Mouse (Mus musculus): ENCODE results near the gene Gm45140.

Gene Gm45140

GRCm38 (mm10) chr6:87802462-87802861 is 33.1 kb downstream of the Gm45140 start:
- DNase-seq (ENCODE audit: low read depth in 1 of 2, low spot score in 2 of 2), result no peak

GRCm38 (mm10) chr6:87799576-87799975 is 36.0 kb downstream of the Gm45140 start:
- no peak for DNase-seq (ENCODE audit: low read depth in 1 of 2, low spot score in 2 of 2)

GRCm38 (mm10) chr6:87797321-87797720 is 38.3 kb downstream of the Gm45140 start:
- DNase-seq (ENCODE audit: low read depth in 1 of 2, low spot score in 2 of 2), result no peak

GRCm38 (mm10) chr6:87796251-87796880 is 39.2 kb downstream of the Gm45140 start:
- no peak for DNase-seq (ENCODE audit: low read depth in 1 of 2, low spot score in 2 of 2)

- no peak for DNase-seq (ENCODE audit: low read depth in 1 of 2, low spot score in 2 of 2)
Measured at GRCm38 (mm10) chr6:87795385-87796150, 40.0 kb downstream of the Gm45140 start.

- DNase-seq (ENCODE audit: low read depth in 1 of 2, low spot score in 2 of 2), result no peak
Measured at GRCm38 (mm10) chr6:87793821-87794510, 41.6 kb downstream of the Gm45140 start.

GRCm38 (mm10) chr6:87791826-87792225 is 43.8 kb downstream of the Gm45140 start:
- no peak for DNase-seq (ENCODE audit: low read depth in 1 of 2, low spot score in 2 of 2)

- DNase-seq (ENCODE audit: low read depth in 1 of 2, low spot score in 2 of 2), result no peak
Measured at GRCm38 (mm10) chr6:87790779-87791480, 44.7 kb downstream of the Gm45140 start.

GRCm38 (mm10) chr6:87789791-87790190 is 45.8 kb downstream of the Gm45140 start:
- no peak for DNase-seq (ENCODE audit: low read depth in 1 of 2, low spot score in 2 of 2)

GRCm38 (mm10) chr6:87788896-87789587 is 46.6 kb downstream of the Gm45140 start:
- no peak for DNase-seq (ENCODE audit: low read depth in 1 of 2, low spot score in 2 of 2)

GRCm38 (mm10) chr6:87788266-87788895 is 47.2 kb downstream of the Gm45140 start:
- no peak for DNase-seq (ENCODE audit: low read depth in 1 of 2, low spot score in 2 of 2)

- no peak for DNase-seq (ENCODE audit: low read depth in 1 of 2, low spot score in 2 of 2)
Measured at GRCm38 (mm10) chr6:87787108-87787890, 48.3 kb downstream of the Gm45140 start.

GRCm38 (mm10) chr6:87786621-87787020 is 49.0 kb downstream of the Gm45140 start:
- no peak for DNase-seq (ENCODE audit: low read depth in 1 of 2, low spot score in 2 of 2)

GRCm38 (mm10) chr6:87784033-87784432 is 51.6 kb downstream of the Gm45140 start:
- DNase-seq (ENCODE audit: low read depth in 1 of 2, low spot score in 2 of 2), result no peak

- DNase-seq (ENCODE audit: low read depth in 1 of 2, low spot score in 2 of 2), result no peak
Measured at GRCm38 (mm10) chr6:87780546-87781301, 54.9 kb downstream of the Gm45140 start.

- DNase-seq (ENCODE audit: low read depth in 1 of 2, low spot score in 2 of 2), result no peak
Measured at GRCm38 (mm10) chr6:87779174-87780165, 56.1 kb downstream of the Gm45140 start.

GRCm38 (mm10) chr6:87778294-87779173 is 57.1 kb downstream of the Gm45140 start:
- no peak for DNase-seq (ENCODE audit: low read depth in 1 of 2, low spot score in 2 of 2)

Measured in monocyte, adult 2 months (primary cell).